Mouse (Mus musculus) layer of hippocampus, adult 2 months (tissue): ENCODE data around the gene Amdhd2. TPM values are rescaled to one million over a fixed set of nuclear protein-coding genes. Genes with fewer than 3 reads are reported as not detected.

Experiments used
- DNase-seq, 2 experiments: peaks; one replicate each; pipeline ENCODE4 v3.0.0; 2022; ENCODE audit warnings: low spot score in 2 of 2
- H3K27ac ChIP-seq: fragments of 200-600 bp; 2 replicates; pipeline ENCODE4 v1.8.1; 2022
- H3K4me3 ChIP-seq: fragments of 200-600 bp; 2 replicates; pipeline ENCODE4 v1.8.1; 2022; ENCODE audit warnings: mild to moderate bottlenecking
- CTCF ChIP-seq: fragments of 200-600 bp; conservative IDR thresholded peaks from 2 replicates; pipeline ENCODE4 v1.8.1; 2022; ENCODE audit warnings: antibody characterized with exemption, mild to moderate bottlenecking, moderate library complexity
- total RNA-seq, 2 experiments: library from RNA; stranded (reverse); gene quantifications; 2 replicates each; pipeline ENCODE4 v1.2.3; 2021

The Amdhd2 gene
- total RNA-seq, 2 experiments from 2014 or later = 43.1 to 45.3 TPM

- Histone ChIP-seq H3K4me3 (no peak overlapping the region), H3K27ac (peak overlapping the region; percentile 14; the same call in 1 of the 2 replicates)
- DNase-seq = no peak
- peak; percentile 29 for TF ChIP-seq CTCF
Observed at GRCm38 (mm10) chr17:24164566-24165259, 1.1 kb upstream of the Amdhd2 start.

- no peak for DNase-seq
- no peak for TF ChIP-seq CTCF
- peak overlapping the region; percentile 94 for H3K27ac ChIP-seq
- peak overlapping the region; percentile 90 for H3K4me3 ChIP-seq
Observed at GRCm38 (mm10) chr17:24162584-24163175, 886 bp downstream of the Amdhd2 start.

GRCm38 (mm10) chr17:24161466-24161865 is 2.1 kb downstream of the Amdhd2 start:
- Histone ChIP-seq H3K4me3 (no peak overlapping the region), H3K27ac (no peak overlapping the region)
- DNase-seq = no peak
- TF ChIP-seq CTCF = no peak

- H3K27ac ChIP-seq = no peak overlapping the region
- no peak for DNase-seq
- TF ChIP-seq CTCF = no peak
Observed at GRCm38 (mm10) chr17:24157526-24157925, 6.0 kb downstream of the Amdhd2 start.

GRCm38 (mm10) chr17:24157121-24157520 is 6.4 kb downstream of the Amdhd2 start:
- no peak for DNase-seq
- H3K27ac ChIP-seq = no peak overlapping the region
- no peak for TF ChIP-seq CTCF
- H3K4me3 ChIP-seq = no peak overlapping the region

More at GRCm38 (mm10) chr17:24157526-24157925, 6.0 kb downstream of the Amdhd2 start:
- H3K4me3 ChIP-seq = no peak overlapping the region

- TF ChIP-seq CTCF = no peak
- no peak for DNase-seq
- Histone ChIP-seq H3K4me3 (no peak overlapping the region), H3K27ac (no peak overlapping the region)
Observed at GRCm38 (mm10) chr17:24156394-24156793, 7.2 kb downstream of the Amdhd2 start.

- Histone ChIP-seq H3K4me3 (no peak overlapping the region), H3K27ac (no peak overlapping the region)
- no peak for TF ChIP-seq CTCF
- no peak for DNase-seq
Observed at GRCm38 (mm10) chr17:24155742-24156141, 7.8 kb downstream of the Amdhd2 start.

GRCm38 (mm10) chr17:24154463-24154862 is 9.1 kb downstream of the Amdhd2 start:
- TF ChIP-seq CTCF = no peak
- no peak overlapping the region for H3K27ac ChIP-seq
- H3K4me3 ChIP-seq = no peak overlapping the region
- no peak for DNase-seq

GRCm38 (mm10) chr17:24151890-24152563 is 11.5 kb downstream of the Amdhd2 start:
- peak; percentile 94 for TF ChIP-seq CTCF
- peak overlapping the region; percentile 47 for H3K4me3 ChIP-seq
- DNase-seq = peak; percentile 58 to 74
- H3K27ac ChIP-seq = no peak overlapping the region

GRCm38 (mm10) chr17:24151382-24151781 is 12.2 kb downstream of the Amdhd2 start:
- no peak overlapping the region for H3K4me3 ChIP-seq
- TF ChIP-seq CTCF = no peak
- DNase-seq = no peak
- no peak overlapping the region for H3K27ac ChIP-seq

GRCm38 (mm10) chr17:24150824-24151223 is 12.7 kb downstream of the Amdhd2 start, which contains the start of gene Pdpk1:
TSS of gene Pdpk1 (minus strand) at chr17:24150924.
- TF ChIP-seq CTCF = no peak
- Histone ChIP-seq H3K4me3 (peak within 1 kb of the TSS; percentile 47), H3K27ac (no peak within 1 kb of the TSS)
- DNase-seq = no peak

- no peak overlapping the region for H3K27ac ChIP-seq
- TF ChIP-seq CTCF = no peak
- no peak overlapping the region for H3K4me3 ChIP-seq
- no peak for DNase-seq
Observed at GRCm38 (mm10) chr17:24149421-24149820, 14.1 kb downstream of the Amdhd2 start.

- H3K27ac ChIP-seq = no peak overlapping the region
- no peak for TF ChIP-seq CTCF
- no peak overlapping the region for H3K4me3 ChIP-seq
- no peak for DNase-seq
Observed at GRCm38 (mm10) chr17:24142897-24143296, 20.7 kb downstream of the Amdhd2 start.
